Mouse (Mus musculus) embryo, embryonic 11.5 days (tissue): ENCODE measurements around the gene Pigk.

ENCODE experiments used
- DNase-seq: peaks from one replicate; pipeline ENCODE4 v3.0.0-alpha.2; 2012; ENCODE audit warnings: low read depth, low spot score

The Pigk gene

GRCm38 (mm10) chr3:152980978-152981974 lies 267.4 kb downstream of the Pigk start:
- no peak for DNase-seq

- DNase-seq, result peak; percentile 26
Measured at GRCm38 (mm10) chr3:152981988-152982387, 268.1 kb downstream of the Pigk start, which contains the start of gene St6galnac5. Gene St6galnac5 (minus strand): TSS chr3:152982246.

GRCm38 (mm10) chr3:152990787-152991186 lies 276.9 kb downstream of the Pigk start:
- DNase-seq, result no peak

- DNase-seq, result no peak
Measured at GRCm38 (mm10) chr3:152993608-152994007, 279.7 kb downstream of the Pigk start.

GRCm38 (mm10) chr3:152998106-152998505 lies 284.2 kb downstream of the Pigk start:
- DNase-seq, result no peak

- no peak for DNase-seq
Measured at GRCm38 (mm10) chr3:152998901-152999300, 285.0 kb downstream of the Pigk start.

GRCm38 (mm10) chr3:153006893-153007292 lies 293.0 kb downstream of the Pigk start:
- no peak for DNase-seq

- no peak for DNase-seq
Measured at GRCm38 (mm10) chr3:153016355-153016754, 302.5 kb downstream of the Pigk start.

GRCm38 (mm10) chr3:153018051-153018450 lies 304.2 kb downstream of the Pigk start:
- DNase-seq, result no peak

- no peak for DNase-seq
Measured at GRCm38 (mm10) chr3:153024016-153024415, 310.1 kb downstream of the Pigk start.
